Mouse (Mus musculus) ES-E14 (cell line): ENCODE measurements at regions not wholly inside any gene's neighbourhood (a gene's known extent, or its start where the extent isn't known, plus 50 kb on each side); places are given as distances from the start of the nearest gene placed in this dataset.

ENCODE experiments used
- DNase-seq: peaks from one replicate; pipeline ENCODE4 v3.0.0-alpha.2; 2013; ENCODE audit warnings: low read depth, low spot score
- H3K27ac ChIP-seq: 2 replicates; pipeline ENCODE4 v1.5.1; 2012; ENCODE audit warnings: low read depth, mild to moderate bottlenecking, low read length, moderate library complexity, mixed read lengths; ENCODE audit not compliant: poor library complexity, insufficient read depth, severe bottlenecking
- H3K36me3 ChIP-seq: 2 replicates; pipeline ENCODE4 v1.6.1; 2012; ENCODE audit warnings: mild to moderate bottlenecking, low read length, moderate library complexity, mixed read lengths; ENCODE audit not compliant: control insufficient read depth, poor library complexity, insufficient read depth, severe bottlenecking
- H3K4me1 ChIP-seq, 2 experiments: fragments of 150-350 bp in 1 of 2; sonication (generic) in 1 of 2; 2 replicates each; pipeline ENCODE4 v1.6.1; 2012; ENCODE audit warnings: low read length in 2 of 2, mild to moderate bottlenecking in 1 of 2, mixed read lengths in 1 of 2; ENCODE audit not compliant: control insufficient read depth in 2 of 2, insufficient read depth in 2 of 2, poor library complexity in 1 of 2
- H3K4me3 ChIP-seq, 2 experiments: fragments of 150-350 bp in 1 of 2; sonication (generic) in 1 of 2; 2 replicates each; pipeline ENCODE4 v1.5.1; 2012; ENCODE audit warnings: low read length in 2 of 2, low read depth in 1 of 2, mild to moderate bottlenecking in 1 of 2, mixed read lengths in 1 of 2; ENCODE audit not compliant: insufficient read depth in 1 of 2, poor library complexity in 1 of 2, severe bottlenecking in 1 of 2
- H3K9ac ChIP-seq: 2 replicates; pipeline ENCODE4 v1.6.1; 2012; ENCODE audit warnings: low read depth, mild to moderate bottlenecking, low read length, mixed read lengths; ENCODE audit not compliant: poor library complexity, insufficient read depth, severe bottlenecking
- H3K9me3 ChIP-seq: fragments of 150-350 bp; sonication (generic); 2 replicates; pipeline ENCODE4 v1.6.1; 2012; ENCODE audit warnings: low read depth, mild to moderate bottlenecking, low read length; ENCODE audit not compliant: control insufficient read depth, insufficient read depth
- CHD2 ChIP-seq: IDR thresholded peaks from 2 replicates; pipeline ENCODE4 v1.6.1; 2014; ENCODE audit warnings: mild to moderate bottlenecking, low read depth, low read length, inconsistent platforms
- HCFC1 ChIP-seq: IDR thresholded peaks from 2 replicates; pipeline ENCODE4 v1.6.1; 2012; ENCODE audit warnings: low read length, inconsistent platforms, borderline replicate concordance; ENCODE audit not compliant: insufficient read depth
- MAFK ChIP-seq: IDR thresholded peaks from 2 replicates; pipeline ENCODE4 v1.6.1; 2014; ENCODE audit warnings: mild to moderate bottlenecking, low read depth, low read length, inconsistent platforms; ENCODE audit not compliant: insufficient read depth
- ZC3H11A ChIP-seq: IDR thresholded peaks from 2 replicates; pipeline ENCODE4 v1.6.1; 2012; ENCODE audit warnings: low read depth, mild to moderate bottlenecking, inconsistent platforms, low read length, borderline replicate concordance
- ZNF384 ChIP-seq: IDR thresholded peaks from 2 replicates; pipeline ENCODE4 v1.6.1; 2012; ENCODE audit warnings: low read depth, low read length, inconsistent platforms
- in situ Hi-C, 2 experiments: fragments of 600-800 bp; cut with MboI; formaldehyde crosslinking; loops; one replicate each; pipeline ENCODE4 v1.15.1; 2025; ENCODE audit warnings: low sequenced_read_pairs in 2 of 2, inconsistent platforms in 1 of 2; ENCODE audit not compliant: unreplicated experiment in 2 of 2

GRCm38 (mm10) chr3:147853346-147853745 is 1001.2 kb downstream of the Ttll7 start:
- in situ Hi-C loops: no loop called here
- no peaks in the 10 kb centered on the region for H3K9me3 ChIP-seq
- no peaks in the 10 kb centered on the region for H3K4me1 ChIP-seq
- no peak overlapping the region for H3K4me3 ChIP-seq
- no peak for DNase-seq
- no peak overlapping the region for H3K9ac ChIP-seq
- no peaks in the 10 kb centered on the region for H3K36me3 ChIP-seq
- no peak overlapping the region for H3K27ac ChIP-seq
- no peak for TF ChIP-seq CHD2
- TF ChIP-seq MAFK: no peak
- no peak for TF ChIP-seq ZC3H11A
- TF ChIP-seq ZNF384: no peak
- TF ChIP-seq HCFC1: no peak

GRCm38 (mm10) chr3:147852830-147853229 is 1000.7 kb downstream of the Ttll7 start:
- no peak overlapping the region for H3K9ac ChIP-seq
- no peaks in the 10 kb centered on the region for H3K4me1 ChIP-seq
- no peaks in the 10 kb centered on the region for H3K9me3 ChIP-seq
- H3K27ac ChIP-seq: no peak overlapping the region
- DNase-seq: no peak
- TF ChIP-seq ZNF384 (peak; percentile 62), ZC3H11A (no peak)
- in situ Hi-C loops: no loop called here
- H3K4me3 ChIP-seq: no peak overlapping the region
- no peaks in the 10 kb centered on the region for H3K36me3 ChIP-seq

- Histone ChIP-seq H3K4me3 (no peak overlapping the region), H3K9me3 (no peaks in the 10 kb centered on the region), H3K4me1 (no peaks in the 10 kb centered on the region), H3K36me3 (no peaks in the 10 kb centered on the region), H3K27ac (no peak overlapping the region), H3K9ac (no peak overlapping the region)
- in situ Hi-C loops: no loop called here
- TF ChIP-seq ZC3H11A (no peak), CHD2 (no peak), MAFK (peak; percentile 61)
- no peak for DNase-seq
Measured at GRCm38 (mm10) chr3:147841357-147841756, 989.2 kb downstream of the Ttll7 start.

GRCm38 (mm10) chr3:147838816-147839215 is 986.6 kb downstream of the Ttll7 start:
- Histone ChIP-seq H3K9me3 (no peaks in the 10 kb centered on the region), H3K27ac (no peak overlapping the region), H3K9ac (no peak overlapping the region), H3K36me3 (no peaks in the 10 kb centered on the region), H3K4me1 (no peaks in the 10 kb centered on the region), H3K4me3 (no peak overlapping the region)
- no peak for TF ChIP-seq CHD2
- no peak for TF ChIP-seq ZC3H11A
- no peak for TF ChIP-seq ZNF384
- no peak for TF ChIP-seq HCFC1
- TF ChIP-seq MAFK: no peak
- in situ Hi-C loops: no loop called here
- no peak for DNase-seq

- Histone ChIP-seq H3K27ac (no peak overlapping the region), H3K36me3 (no peaks in the 10 kb centered on the region), H3K9me3 (no peaks in the 10 kb centered on the region), H3K4me3 (no peak overlapping the region), H3K4me1 (no peaks in the 10 kb centered on the region), H3K9ac (no peak overlapping the region)
- TF ChIP-seq MAFK (no peak), ZNF384 (no peak), ZC3H11A (no peak), CHD2 (no peak), HCFC1 (no peak)
- in situ Hi-C loops: no loop called here
- no peak for DNase-seq
Measured at GRCm38 (mm10) chr3:147835716-147836115, 983.5 kb downstream of the Ttll7 start.
